Mouse (Mus musculus) heart, adult 8-10 months (tissue): ENCODE data around the gene Reep1. TPM values are rescaled to one million over a fixed set of nuclear protein-coding genes. Genes with fewer than 3 reads are reported as not detected.

Source experiments
- DNase-seq: peaks from one replicate; pipeline ENCODE4 v3.0.0; 2022; ENCODE audit warnings: low spot score
- total RNA-seq, 4 experiments: library from RNA; stranded (reverse); gene quantifications; 2 replicates each; pipeline ENCODE4 v1.2.4; 2022

The Reep1 gene
- total RNA-seq, 4 experiments from 2014 or later: 16.2 to 20.0 (median 18.0) TPM

- DNase-seq: no peak
Measured at GRCm38 (mm10) chr6:71780431-71780830, 73.1 kb downstream of the Reep1 start.

DNA sequence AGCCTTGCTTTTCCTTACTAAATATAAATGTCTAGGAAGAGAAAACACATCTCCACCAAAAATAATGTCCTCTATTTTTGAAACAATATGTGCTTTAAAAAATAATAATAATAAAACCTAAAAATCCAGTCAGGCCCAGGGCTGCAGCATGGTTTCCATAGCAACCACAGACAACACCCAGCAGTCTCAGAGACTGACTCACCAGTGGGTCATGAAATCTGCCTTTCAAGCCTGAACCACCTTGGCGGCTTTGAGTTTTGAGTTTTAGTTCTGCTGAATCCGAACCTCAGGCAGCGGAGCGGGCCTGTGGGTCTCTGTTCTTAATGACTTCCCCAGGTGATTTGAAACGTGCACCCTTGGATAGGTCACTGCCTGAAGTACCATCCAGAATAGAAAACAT lies 75.8 kb downstream of the Reep1 start:
- no peak for DNase-seq

DNA sequence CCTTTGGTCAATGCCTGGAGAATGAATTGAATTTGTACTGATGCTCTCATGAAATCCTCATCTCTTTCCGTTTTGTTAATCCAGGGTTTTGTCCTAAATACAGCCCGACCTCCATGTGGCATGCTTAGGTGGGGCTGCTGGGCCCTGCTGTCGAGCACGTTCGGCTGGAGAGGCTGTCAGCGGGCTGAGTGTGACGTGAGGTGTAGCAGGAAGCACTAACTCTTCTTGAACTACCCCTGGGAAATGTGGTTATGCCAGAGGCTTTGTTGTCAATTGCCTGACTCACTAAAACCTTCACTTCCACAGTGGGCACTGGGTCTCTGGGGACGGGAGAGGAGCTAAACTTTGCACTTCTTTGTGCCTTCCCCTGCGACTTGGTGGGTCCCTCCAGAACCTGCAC lies 81.0 kb downstream of the Reep1 start:
- no peak for DNase-seq

- DNase-seq: no peak
Measured at GRCm38 (mm10) chr6:71791771-71792170, 84.4 kb downstream of the Reep1 start.

- no peak for DNase-seq
Measured at GRCm38 (mm10) chr6:71799391-71799790, 92.0 kb downstream of the Reep1 start.

DNA sequence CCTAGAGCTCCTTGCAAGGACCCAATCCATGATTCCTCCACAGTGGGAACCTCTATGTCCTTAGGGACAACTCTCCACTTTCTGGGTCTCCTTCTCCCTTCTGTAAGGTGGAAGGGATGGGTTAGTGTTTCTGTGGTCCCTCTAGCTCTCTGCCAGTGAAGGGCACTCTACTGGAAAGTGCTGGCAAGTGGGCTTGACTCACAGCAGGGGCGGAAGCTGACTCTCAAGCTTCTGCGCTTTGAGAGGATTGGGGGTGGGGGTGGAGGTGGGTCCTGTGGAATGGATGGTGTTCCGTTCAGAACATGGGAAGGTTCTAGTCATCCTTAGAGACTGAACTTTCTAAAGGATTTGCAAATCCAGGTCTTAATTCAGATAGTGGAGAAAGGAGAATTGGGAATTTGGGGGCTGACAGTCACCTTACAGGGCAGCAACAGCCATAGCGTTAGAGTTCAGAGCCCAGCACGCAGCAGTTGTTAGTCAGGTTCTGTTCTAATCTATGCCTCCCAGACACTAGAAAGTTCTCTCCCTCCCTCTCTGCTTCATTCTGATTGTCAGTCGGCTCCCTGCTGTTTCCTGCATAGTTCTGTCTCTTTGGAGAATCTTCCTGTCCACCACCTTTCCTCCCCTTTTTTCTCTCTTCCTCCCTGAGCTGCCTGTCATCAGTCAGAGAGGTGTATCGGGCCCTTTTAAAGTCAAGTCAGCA lies 93.8 kb downstream of the Reep1 start:
- DNase-seq: no peak

DNA sequence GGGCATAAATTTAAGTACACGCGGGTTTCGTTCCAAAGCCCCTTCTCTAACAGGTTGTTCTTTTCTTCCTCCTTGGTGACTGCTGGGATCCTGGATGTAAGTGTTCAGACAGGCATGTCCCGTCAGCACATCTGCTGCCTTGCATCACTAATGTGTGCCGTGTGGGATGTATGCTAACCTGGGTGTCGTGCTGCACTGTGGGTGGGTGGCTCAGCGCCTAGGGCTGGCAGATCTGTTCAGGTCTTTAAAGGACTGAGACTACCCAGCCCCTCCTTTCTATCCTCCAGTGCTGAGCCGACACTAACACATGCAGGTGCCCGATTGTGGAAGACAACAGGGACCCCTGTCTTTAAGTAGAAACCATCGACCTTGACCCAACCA lies 94.3 kb downstream of the Reep1 start:
- DNase-seq: no peak

DNA sequence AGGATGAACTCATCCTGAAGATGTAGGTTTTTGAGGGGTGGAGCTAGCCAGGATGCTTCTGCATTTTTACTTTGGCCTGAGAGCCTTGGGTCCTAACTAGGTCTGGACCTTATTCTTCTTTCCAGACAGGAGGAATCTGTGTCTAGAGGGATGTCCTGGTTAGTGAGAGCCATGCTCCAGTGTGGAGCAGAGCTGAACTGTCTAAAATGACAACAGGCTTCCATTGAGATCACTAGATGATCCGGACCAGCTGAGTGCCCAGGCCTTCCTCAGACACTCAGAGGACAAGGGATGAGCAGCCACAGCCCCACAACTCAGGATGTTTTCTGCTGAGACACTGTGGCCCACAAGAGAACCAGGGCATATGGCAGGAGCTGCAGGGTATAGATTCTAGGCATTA lies 96.2 kb downstream of the Reep1 start:
- DNase-seq: no peak

DNA sequence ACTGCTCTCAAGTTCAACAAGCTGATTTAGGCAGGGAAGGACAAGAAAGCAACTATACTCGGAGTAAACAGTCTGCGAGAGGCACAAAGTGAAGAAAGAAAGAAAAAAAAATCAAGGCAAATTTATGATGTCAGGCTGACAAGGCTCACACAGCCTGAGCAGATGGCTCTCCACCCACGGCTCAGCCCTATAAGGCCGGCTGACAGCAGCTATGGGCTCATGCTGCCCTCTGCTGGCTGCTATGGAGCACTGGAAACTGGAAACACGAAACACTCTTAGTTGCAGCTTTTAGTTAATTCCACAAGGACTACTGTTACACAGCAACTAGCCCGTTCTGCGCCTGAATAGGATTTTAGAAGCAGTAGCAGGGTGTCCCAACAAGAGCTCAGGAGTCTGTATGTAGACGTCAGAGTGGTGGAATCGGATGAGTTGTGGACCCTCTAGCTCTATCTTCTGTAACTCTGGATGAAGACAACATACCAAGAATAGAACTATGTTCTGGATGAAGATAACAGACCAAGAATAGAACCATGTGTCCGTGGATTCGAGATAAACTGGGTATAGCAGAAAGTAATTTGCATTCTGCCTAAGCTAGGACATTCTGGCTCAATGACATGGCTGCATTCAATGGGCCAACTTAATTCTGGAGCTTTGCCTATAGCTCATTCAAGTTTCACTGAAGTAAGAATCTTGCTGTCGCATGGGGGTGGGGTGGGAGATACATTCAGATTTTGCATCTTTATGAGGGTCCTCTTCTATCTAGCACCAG lies 96.9 kb downstream of the Reep1 start:
- DNase-seq: peak; percentile 33

DNA sequence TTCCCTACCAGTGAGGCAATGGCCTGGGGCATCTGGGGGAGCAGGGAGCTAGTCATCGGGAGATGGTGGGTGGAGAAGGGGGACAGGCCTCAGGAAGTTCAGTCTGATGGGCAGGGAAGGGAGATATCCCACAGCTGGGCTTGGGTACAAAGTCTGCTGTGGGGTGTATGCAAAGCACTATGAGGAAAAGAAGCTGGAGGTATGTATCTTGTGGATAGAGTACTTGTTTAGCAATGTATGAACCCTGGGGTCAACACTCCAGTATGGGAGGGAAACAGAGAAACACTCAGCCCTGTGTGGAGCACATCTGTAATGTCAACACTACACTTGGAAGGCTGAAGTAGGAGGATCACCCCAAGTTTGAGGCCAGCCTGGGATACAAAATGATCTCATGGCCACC lies 99.4 kb downstream of the Reep1 start:
- DNase-seq: no peak

DNA sequence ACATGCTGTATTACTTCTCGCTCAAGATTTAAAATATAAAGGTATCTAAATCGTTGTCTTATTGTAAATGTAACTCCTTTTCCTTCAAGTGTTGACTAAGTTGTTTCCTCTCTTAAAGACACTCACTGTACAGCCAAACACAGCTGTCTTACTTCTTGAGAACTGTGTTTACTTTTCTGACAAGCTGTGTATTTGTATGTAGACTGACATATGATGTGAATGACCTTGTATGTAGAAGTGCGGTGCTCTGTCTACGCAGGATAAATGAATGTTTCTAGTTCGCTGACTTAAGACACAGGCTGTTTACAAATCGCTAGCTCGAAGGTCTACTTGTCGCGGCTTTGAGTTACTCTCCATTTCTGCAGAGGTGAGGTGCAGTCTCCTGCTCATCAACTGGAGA lies 102.5 kb downstream of the Reep1 start:
- no peak for DNase-seq

- DNase-seq: no peak
Measured at GRCm38 (mm10) chr6:71812820-71813219, 105.5 kb downstream of the Reep1 start.

DNA sequence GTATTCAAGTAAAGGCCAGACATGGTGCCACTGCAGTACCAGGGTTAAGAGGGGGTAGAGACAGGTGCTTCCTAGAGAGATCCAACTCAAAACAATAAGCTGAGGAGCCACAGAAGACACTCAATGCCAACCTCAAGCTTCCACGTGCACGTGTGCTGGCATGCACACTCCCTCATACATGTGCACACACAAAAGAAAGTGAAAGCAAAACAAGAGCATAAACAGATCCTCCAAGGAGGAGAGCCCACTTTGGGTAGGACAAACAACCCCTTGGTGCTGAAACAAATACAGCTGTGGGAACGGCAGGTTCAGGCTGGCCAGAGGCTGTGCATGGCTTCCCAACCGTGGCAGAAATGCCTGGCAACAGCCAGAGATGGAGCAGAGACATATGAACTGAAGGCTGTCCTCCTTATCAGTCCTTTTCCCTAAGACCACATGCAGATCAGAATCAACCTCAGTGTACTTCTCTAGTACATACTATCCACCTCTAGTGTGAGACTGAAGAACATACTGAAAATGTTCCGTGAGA lies 112.5 kb downstream of the Reep1 start:
- no peak for DNase-seq

- no peak for DNase-seq
Measured at GRCm38 (mm10) chr6:71823085-71823484, 115.7 kb downstream of the Reep1 start.

DNA sequence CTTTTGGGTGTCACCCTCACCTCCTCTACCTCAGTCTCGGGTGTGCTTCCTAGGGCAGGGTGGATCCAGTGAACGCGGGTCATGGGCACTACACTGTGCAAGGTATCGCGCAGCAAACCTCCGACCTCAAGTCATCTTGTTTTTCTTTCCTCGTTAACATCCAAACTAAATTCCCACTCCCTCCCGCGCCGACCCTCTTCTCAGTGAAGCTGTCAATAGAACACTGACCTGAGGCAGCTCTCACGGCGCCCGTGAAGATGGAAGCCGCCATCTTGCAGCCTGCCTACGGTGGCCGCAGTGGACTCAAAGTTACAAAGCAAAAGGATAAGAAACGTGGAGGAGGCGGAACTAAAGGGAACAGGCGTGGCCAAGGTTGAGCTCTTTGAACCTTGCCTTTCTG lies 116.1 kb downstream of the Reep1 start:
- DNase-seq: peak; percentile 92

DNA sequence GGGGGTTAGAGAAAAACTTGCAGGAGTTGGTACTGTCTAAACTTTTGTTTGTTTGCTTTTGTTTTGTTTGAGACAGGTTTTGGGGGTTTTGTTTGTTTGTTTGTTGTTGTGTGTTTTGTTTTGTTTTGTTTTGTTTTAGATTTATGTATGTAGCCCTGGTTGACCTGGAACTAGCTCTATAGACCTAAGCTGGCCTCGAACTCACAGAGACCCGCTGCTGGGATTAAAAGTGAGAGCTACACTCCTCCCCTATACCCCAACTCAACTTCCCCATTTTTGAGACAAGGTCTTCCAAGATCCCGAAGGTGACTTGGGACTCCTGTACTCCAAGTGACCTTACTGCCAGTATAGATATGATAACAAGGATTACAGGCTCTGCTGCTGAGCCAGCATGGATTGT lies 116.6 kb downstream of the Reep1 start:
- DNase-seq: no peak

DNA sequence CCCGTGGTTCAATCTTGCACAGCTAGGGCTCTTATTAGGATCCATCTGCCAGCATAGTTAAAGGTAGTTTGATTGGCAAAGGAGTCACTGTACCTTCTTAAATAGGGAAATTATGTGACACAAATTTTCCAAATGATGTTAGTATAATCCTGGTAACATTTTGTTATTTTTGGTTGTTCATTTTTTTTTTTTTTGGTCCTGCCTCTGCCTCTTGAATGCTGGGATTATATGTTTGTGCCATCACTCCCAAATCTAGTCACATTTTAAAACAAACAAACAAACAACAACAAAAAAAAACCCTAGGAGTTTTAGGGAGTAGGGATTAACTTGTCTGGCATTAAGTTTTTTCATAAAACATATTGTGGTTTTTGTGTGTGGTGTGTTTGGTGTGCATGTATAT lies 119.5 kb downstream of the Reep1 start, which contains the start of gene Mrpl35:
Gene Mrpl35 (minus strand): TSS at position 101 of the 400 bp plus-strand sequence.
- DNase-seq: no peak

DNA sequence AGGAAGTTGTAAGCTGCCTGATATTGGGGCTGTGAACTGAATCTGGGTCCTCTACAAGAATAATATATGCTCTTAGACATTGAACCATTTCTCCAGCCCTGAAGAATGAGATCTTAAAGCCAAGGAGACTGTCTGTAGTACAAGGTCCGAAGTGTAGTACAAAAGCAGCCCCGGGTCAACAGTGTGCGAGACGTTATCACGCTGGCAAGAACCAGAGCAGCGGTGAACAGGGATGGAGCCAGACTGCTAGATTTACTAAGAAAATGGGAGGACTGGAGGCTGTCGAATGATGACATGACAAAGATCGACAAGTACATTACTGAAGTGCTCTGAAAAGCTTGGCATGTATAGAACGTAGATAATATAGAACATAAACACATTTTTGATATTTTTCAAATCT lies 122.4 kb downstream of the Reep1 start:
- DNase-seq: no peak

DNA sequence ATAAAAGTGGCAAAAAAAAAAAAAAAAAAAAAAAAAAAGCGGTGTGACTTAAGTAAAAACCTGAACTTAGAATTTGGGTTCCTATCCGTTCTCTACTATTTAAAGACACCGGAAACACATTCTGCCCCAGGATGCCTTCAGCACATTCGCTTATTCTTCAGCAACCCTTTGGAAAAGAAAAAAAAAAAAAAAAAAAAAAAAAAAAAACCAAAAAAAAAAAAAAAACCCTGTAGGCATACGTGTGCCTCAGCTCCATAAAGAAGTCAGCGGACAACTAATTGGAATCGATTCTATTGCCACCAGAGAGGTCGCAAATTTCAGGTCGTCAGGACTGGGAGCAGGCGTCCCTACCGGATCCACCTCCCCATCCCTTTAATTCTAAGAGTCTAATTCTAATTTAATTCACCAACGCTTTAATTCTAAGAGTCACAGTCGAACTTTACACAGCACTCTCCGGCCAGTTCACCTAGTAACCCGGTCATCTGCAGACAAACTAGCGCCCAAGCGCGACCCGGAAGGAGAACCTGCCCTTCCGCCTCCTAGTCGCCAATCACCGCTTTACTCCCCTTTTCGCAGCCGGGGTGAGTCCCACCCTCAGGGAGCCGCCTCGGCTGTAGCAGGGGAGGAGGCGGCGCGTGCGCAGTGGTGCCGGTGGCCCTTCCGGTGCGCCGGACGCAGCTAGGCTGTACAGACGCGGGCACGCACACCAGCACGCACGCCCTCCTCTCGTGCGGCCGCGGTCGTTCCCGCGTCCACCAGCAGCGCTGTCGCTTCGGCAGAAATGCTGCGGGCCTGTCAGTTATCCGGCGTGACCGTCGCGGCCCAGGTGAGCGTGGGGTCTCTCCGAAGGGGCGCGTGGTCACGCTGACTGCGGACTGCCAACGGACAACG lies 123.6 kb downstream of the Reep1 start, which contains the start of gene Immt:
Gene Immt (plus strand): TSS at position 642 of the 891 bp plus-strand sequence.
- DNase-seq: peak; percentile 96

GRCm38 (mm10) chr6:71831581-71831960 lies 124.2 kb downstream of the Reep1 start:
- peak; percentile 96 for DNase-seq

DNA sequence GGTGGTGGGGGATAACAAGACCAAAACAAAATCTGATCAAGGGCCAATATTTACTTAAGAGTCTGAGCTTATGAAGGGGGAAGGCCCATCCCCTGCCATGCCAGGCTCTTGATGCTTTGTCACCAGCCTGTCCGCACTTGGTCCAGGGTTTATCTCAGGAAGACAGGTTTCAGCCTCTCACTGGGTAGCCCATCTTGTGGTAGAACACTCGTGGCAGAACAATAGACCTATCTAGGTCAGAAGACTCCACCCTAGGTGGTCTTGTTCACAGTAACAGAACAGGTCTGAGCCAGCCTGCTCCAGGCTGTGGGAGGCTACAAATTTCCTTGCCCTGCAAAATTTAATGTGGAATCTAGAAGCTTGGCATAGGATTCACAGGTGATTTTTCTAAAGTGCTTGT lies 129.4 kb downstream of the Reep1 start:
- no peak for DNase-seq

DNA sequence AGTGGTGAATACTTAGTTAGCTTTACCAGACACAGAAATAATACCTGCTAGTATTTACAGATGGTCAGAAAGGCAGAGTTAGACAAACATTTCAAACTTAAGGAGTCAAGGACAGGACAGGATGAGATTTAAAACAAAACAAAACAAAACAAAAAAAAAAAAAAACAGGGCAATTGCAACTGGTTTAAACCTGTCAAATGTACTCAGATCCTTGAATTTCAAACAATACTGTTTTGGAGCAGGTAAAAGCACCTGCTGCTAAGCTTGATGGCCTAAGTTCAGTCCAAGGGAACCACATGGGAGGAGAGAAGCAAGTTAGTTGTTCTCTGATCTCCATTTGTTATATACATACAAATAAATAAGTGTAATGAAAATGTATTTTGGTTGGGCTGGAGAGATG lies 132.5 kb downstream of the Reep1 start:
- DNase-seq: no peak
